Mouse (Mus musculus): ENCODE measurements around the gene Slc25a26.

Gene Slc25a26

DNA sequence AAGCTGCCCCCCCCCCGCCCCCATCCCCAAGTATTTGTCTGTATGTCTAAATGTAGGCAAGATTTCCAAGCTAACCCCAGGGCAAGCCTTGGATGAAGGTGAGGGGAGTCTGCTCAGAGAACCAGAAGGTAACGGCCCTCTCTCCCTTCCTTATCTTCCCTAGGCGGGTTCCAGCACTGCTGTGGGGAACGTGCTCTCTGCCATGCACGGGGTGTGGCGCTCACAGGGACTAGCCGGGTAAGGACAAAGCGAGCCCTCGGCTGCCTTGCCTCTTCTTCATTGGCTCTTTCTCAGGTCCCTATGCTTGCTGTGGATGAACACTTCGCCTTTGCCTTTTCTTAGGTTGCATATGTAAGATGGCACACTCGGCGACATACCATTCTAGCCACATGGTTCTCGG lies 98.9 kb downstream of the Slc25a26 start:
- no peak for DNase-seq (ENCODE audit: low read depth, low spot score)

DNA sequence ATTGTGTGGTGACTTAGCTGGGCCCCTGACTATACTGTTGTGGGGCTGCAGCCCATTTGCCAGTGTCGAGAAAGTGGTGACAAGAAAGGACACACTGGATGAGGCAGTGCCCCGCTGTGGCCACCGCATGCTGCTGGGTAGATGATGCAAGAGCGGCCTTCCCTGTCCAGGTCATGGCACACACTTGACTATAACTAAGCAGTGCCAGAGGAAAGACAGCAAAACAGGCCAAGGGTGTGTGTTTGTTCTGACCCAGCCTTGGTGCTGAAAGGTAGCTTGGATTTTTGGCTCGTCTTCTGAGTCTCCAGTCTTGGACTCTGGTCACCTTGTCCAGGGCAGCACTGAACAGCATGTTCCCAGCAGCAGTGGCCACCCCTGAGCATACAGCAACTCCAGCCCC lies 101.0 kb downstream of the Slc25a26 start:
- DNase-seq (ENCODE audit: low read depth, low spot score) = no peak

DNA sequence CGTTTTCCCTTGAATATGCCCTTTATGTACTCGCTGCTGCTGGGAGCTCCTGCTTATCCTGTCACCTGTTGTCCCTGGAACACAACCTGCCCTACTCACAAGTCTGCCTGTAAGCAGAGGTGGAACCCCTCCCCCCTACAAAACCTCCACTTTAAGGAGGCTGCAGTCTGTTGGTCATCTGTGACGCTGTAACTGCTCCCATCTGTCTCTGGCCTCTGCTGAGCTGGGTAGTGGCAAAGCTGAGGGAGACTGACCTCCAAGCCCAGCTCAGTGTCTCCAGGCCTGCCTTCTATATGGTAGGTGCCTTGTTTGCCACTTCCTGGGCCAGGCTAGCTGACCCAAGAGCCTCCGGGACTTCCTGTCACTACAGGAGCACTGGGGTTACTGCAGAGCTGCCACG lies 101.7 kb downstream of the Slc25a26 start:
- no peak for DNase-seq (ENCODE audit: low read depth, low spot score)

DNA sequence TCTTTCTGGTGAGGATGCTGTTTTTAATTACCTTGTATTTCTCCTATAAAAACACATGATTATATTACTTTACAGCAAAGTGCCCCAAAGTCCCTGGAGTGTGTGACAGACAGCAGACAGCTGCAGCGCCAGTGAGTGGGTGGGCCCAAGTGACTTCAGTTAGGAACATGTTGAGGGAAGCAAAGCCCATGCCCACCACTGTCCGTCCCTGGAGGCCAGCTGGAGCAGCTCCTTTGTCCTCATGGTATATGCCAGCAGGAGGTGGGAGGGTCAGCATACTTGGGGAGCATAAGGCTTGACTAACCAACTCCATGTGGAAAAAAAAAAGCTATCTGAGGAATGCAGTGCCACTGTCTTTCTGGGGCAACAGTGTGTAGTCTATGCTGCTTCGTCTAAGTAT lies 103.9 kb downstream of the Slc25a26 start:
- DNase-seq (ENCODE audit: low read depth, low spot score) = no peak

DNA sequence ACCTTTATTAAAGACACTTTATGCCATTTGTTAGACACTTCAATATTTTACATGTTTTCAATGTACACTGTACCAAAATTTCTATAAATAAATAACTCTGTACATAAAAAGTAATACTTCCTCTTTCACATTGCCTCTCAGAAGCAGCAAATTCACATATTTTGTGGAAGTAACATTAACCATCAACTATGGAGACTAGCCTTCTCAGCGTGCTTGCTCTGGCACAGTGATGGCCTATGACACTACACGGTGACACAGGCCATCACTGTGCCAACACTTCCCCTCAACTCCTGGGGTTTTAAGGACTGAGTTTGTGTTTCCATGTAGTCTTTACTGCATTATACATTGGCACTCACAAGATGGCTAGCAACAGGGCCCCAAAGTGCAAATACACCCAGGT lies 104.4 kb downstream of the Slc25a26 start:
- no peak for DNase-seq (ENCODE audit: low read depth, low spot score)

DNA sequence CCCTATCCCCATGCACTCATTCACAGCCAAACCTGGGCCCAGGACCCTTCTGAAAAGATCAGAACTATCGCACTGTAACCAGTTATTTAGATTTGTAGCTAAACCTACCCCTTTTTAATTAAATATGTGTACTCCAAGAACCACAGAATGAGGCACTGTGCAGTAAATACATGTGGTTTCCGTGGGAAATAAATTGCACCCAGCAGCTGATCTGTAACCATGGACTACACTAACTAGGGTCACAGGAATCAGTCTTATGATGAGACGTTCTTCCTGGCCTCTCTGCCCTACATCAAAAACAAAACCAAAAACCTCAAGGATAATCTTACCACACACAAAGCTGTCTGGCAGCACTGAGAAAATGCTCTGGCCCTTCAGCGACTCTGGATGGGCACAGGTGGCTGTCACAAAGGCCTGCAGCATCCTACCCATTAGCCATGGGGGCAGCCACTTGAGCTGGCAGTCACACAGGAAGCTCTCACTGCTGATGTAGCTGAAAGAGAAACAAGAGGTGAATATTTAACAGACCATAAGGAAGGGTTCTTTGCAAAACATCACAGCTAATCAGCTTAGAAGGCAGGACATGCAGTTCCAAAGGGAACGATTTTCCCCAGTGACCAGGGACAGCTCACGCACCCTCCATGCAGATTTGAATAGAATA lies 113.2 kb downstream of the Slc25a26 start:
- DNase-seq (ENCODE audit: low read depth, low spot score) = no peak

DNA sequence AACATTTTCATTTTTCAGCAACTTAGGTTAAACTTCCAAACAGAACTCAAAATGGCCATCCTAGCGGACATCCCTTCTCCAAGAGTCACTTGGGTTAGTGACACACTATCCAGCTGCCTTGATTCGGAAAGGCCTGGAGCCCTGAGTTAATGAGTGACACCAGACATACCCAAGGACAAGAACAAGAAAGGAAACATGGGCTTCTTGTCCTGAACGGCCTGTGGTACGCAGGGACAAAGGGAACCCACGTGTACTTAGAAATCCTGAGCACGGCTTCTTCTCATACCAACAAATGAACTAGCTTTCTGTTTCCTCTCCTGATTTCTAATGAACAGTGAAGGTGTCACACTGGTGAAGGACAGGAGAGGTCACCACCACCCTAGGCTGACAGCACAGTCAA lies 114.2 kb downstream of the Slc25a26 start:
- no peak for DNase-seq (ENCODE audit: low read depth, low spot score)

DNA sequence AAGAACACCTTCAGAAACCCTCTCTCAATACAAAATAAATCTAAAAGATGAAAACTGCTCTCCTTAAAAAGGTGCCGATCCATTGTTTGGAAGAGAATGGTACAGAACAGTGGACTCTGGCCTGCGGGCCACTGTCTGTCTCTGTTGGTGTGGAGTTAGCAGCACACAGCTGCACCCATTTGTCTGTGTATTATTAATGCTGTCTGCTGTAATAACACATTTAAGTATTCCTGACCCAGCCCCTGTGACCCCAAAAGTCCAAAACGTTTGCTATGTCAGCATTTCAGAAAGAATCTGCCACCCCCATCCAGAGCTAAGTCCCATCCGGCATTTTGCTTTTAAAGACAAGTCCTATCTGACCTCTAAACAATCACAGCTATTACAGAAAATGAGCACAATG lies 115.8 kb downstream of the Slc25a26 start:
- no peak for DNase-seq (ENCODE audit: low read depth, low spot score)

DNA sequence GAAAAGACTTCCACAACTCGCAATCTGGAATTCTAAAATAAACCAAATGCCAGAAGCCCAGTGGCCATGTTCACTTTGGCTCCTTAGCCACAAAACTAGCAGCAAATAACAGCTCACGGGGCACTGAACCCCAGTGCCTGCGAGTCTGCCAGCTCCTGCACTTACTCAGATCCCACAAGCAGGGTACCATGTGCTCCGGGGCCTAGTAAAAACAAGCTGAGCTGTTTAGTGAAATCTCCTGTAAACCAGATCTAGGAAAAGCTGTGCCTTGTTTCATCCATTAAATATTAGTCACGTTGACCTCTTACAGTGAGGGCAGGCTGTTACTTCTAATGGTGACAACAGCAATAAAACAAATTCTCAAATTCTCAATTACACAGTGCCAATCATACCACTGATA lies 118.5 kb downstream of the Slc25a26 start:
- no peak for DNase-seq (ENCODE audit: low read depth, low spot score)

DNA sequence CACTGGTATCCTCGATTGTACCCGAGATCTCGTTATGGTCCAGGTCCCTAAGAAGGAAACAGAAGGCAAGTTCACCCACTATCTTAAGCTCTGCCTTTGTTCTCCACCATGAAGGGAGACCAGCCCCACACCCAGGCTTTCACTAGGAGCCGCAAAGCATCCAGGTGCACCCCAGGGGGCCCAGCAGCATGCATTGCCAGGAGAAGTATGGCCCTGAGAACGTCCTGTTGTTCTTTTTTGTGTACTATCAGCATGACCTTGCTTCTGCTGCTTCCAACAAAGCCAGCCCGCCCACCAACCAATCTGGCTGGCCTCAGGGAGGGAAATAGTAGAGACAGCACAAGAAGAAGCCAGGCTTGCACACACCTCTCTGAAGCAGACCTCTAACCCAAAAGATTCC lies 120.2 kb downstream of the Slc25a26 start:
- no peak for DNase-seq (ENCODE audit: low read depth, low spot score)

DNA sequence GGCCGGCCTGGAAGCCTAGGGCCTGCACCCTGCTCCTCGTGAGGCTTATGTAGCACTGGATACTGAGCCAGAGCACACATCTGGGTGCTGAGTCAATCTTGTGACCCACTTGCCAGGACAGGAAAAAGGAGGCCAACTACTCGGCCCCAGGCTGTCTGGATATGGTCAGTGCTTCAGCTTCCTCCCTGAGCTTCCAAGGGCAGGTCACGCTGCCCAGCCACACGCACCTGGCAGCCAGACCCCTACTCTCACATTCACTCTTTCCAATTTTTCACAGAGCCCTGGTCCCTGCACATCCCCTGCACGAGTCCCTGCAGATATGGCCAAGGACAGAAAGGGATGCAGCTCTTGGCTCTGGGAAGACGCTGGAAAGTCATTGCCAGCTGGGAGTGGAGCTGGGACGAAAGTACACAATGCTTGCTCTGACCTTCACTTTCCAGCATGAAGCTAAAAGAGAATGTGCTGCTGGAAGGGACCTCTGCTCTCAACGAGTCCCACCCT lies 120.7 kb downstream of the Slc25a26 start:
- DNase-seq (ENCODE audit: low read depth, low spot score) = no peak

DNA sequence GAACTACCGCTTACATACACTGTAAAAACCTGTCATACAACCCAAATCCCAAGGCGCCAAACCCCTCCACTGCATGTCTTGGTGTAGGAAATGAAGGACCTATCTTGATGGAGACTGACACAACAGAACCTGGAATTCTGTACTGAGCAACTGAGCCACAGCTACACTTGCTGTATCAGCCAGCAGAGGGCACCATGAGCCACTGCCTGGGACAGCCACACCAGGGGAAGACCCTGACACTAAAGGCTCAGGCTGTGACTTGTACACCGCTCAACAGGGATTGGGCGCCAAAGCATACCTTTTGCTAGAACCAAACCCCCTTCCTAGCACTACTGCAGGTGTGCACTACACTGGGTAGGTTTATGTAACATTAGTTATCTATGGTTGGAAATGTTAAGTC lies 122.9 kb downstream of the Slc25a26 start:
- peak; percentile 40 for DNase-seq (ENCODE audit: low read depth, low spot score)

DNA sequence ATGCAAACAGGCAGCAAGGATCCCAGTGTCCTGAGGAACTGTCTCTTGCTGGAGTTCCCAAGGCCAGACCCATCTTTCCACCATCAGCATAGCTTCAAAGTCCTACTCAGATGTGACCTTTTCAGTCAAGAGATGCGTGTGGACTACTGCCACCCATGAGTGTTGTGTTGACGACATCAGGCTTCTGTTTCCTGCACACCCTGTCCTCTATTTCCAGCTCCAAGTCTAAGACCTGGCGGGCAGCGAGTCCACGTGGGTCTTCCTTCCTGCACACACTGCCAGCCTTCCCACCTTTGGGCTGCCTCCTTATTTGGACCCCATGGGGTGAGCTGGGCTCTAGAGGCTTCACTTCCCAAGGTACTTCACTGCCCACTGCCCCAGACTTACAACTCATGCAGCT lies 124.4 kb downstream of the Slc25a26 start:
- DNase-seq (ENCODE audit: low read depth, low spot score) = no peak

DNA sequence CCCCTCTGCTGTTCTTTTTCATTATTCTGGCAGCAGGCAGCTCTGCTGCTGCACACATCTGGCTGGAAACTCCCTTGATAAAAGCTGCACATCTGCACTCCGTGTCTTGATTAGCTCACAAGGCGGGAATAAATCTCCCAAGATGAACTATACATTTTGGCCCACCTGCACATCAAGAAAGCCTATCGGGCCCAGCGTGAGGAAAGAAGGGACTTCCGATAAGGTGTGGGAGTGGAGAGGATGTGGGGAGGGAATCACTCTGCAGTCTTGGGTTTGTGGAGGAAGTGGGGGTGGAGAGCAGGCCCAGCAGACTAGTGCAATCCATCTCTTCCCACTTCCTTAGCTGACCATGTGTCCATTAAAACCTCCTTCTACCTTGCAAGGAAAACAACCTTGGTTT lies 125.8 kb downstream of the Slc25a26 start:
- DNase-seq (ENCODE audit: low read depth, low spot score) = no peak

DNA sequence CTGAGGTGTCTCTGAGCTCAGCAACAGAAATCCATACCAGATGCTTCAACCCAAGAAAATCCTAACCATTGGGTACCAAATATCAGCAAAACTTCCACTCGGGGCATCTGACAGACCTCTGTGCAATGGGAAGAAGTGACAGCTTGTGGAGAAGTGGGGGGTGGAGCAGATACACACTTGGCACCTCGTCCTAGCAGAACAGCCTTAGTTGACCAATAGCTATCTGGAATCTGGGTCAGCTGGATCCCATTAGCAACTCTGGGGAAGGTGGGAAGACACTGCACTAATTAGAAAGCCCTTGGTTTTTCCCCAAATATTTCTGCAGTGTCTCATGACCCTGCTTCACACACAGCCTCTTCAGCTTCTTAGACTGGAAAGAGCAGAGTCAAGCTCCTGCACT lies 126.7 kb downstream of the Slc25a26 start:
- DNase-seq (ENCODE audit: low read depth, low spot score) = no peak

DNA sequence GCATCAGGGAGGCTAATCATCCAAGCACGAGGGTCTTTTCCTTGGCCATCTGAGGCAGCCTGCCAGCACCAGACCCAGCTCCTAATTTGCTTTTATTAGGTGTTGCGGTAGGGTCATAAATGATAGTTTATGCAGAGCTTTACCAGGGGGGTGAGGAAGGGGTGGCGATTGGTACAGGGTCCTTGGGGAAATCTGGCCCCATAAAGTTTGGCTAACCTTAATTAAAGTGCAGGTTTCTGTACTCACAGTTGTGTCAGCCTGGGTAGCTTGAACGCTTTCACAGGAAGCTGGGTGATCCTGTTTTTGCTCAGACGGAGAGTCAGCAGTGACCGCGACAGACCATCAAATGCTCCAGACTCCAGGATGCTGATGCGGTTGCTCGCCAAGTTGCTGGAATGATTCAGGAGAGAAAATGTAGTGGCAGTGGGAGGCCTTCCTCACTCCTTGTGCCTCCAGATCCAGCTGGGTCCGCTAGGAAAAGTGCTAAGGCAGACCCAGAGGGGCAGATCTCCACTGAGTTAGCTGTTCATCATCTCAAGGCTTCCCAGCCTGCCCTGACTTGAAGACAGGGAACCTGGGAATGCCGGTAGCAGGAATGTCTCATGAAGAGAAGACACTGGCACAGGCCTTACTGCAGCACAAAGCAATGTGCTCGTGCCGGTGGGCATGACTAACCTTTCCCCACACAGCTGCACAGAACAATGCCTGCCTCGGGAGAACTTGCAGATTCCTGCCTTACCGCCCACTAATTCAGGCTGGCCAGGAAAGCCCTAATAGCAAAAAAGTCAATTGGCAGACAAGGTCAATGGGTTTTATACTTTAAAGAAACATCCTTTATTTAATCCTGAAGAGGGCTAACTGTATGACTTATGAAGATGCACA lies 127.8 kb downstream of the Slc25a26 start:
- peak; percentile 32 for DNase-seq (ENCODE audit: low read depth, low spot score)

DNA sequence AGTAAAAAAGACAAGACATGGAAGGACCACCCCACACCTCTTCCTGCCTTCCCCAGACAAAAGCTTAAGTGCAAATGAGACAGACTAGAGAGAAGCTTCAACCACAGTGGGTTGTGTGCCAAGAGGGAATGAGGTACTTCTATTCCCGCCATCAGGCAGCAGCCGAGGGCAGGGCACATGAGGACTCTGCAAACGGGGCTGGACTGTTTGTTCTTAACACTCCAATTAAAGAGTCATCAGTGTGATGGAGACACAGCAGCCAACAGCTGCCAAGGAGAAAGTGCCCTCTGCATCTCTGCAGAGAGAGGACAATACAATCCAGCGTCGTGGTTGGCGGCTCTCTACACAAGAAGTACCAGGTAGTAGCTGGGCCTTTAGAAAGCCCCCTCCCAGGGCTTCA lies 128.7 kb downstream of the Slc25a26 start:
- no peak for DNase-seq (ENCODE audit: low read depth, low spot score)

DNA sequence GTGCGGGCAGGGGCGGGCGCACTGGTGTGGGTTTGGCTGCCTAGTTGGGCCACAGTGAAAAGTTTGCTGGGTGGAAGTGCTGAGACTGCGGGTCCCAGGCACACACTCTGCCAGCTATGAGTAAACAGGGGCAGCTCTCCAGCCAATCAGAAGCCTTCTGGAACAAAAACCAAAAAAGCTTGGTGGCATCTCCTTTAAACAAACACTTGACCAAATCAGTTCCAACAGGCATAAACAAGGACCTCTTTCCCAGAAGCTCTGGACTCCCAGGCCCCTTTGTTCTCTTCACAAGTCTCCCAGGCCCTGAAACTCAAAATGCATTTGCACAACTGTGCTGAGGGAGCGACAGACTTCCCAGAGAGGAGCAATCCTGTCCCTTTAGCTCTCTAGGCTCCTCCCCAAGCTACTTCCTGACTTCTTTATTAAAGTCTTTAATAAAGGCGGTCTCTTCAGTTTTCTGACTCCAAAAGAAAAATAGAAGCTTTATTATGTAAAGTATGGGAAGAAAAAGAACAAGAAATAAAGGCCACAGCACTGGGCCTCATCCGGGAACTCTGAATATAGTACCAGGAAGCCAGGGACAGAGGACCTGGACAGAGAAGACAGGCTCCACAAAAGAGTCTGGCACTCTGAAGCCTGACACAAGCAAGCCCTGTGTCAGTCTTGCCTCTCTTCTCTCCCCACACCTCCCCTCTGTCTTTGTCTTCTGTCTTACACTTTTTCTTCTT lies 131.1 kb downstream of the Slc25a26 start:
- no peak for DNase-seq (ENCODE audit: low read depth, low spot score)

DNA sequence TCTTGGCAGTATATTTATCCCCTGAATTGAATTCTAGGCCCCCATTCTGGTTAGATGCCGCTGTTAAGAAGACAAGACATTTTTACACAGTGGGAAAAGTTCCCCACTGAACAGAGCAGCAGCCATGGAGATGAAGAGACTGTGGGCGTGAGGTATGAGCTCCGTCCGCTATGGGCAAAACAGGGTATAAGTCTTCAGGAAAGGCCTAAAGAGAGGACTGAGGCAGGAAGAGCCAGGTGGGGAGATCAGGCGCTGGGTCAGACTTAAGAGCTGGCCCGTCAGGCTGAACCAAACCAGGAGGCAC lies 131.6 kb downstream of the Slc25a26 start:
- no peak for DNase-seq (ENCODE audit: low read depth, low spot score)

DNA sequence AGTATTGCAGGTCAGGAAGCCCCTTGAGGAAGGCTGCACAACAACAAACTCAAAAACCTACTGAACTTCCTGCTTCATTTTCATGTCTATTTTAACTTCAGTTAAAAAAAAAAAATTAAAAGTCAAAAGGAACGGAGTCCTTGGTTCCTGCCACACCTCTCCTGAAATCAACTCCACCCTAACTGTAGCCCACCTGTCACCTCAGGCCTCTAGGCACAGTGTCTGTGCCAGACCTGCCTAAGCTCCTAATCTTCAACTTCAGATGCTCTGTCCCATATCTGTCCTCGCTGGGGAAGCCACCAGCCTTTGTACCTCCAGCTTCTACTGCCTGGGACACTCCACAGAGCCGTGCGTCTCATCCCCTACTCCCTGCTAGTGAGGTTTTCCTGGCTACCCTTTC lies 134.1 kb downstream of the Slc25a26 start:
- no peak for DNase-seq (ENCODE audit: low read depth, low spot score)

DNA sequence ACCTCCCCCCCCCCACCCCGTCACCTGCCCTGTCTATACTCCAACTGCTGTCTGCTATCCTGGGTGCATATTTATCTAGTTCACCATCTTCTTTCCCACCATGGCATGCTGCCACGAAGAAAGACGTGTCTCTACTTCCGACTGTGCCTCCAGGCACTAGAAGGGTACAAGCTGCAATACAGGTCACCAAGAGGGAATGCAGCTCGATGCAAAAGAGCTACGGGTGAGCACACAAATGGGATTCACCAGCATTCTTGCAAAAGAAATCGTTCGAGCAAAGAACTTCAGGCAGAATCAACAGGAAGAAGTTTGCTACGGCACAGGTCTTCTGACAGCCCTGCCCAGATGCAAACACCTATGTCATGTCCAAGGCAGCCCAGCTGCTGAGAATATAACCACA lies 134.6 kb downstream of the Slc25a26 start:
- no peak for DNase-seq (ENCODE audit: low read depth, low spot score)

DNA sequence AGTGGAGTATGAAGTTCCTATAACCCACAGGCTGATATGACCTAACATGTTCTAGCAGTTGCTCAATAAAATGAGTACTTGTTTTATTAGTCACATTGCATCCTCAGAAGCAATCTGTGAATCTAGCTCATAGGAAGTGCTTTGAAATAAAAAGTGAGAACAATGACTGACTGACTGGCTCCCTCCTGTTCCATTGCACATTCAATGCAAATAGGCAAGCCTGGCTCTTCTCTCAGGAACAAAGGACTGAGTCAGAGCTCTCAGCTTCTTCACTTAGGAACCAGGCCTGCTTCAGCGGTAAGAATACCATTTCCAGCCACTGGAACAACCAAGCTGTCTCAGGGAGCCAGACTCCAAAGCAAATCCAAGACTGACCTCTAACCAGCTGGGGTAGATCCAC lies 135.2 kb downstream of the Slc25a26 start:
- DNase-seq (ENCODE audit: low read depth, low spot score) = no peak

DNA sequence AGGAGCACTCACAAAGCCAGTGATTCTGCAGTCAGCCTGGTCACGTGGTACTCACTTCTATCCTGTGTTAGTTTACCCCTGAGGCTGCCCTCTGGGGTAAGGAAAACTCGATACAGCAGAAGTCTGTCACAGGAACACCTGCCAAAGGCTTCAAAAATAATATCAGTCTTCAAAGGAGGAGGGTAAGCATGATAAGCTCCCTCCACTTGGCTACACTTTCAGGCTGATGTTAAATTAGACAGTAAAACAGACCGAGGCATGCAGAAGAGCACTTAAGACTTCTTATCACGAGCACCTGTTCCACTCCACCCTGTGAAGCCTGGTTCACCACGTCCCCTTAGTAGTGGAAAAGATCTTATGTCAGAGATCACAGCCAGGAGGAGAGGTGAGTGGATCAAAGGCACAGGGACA lies 136.9 kb downstream of the Slc25a26 start:
- no peak for DNase-seq (ENCODE audit: low read depth, low spot score)
